Mouse (Mus musculus) central nervous system, embryonic 11.5 days (tissue): ENCODE data around the gene Polr1a. TPM values are rescaled to one million over a fixed set of nuclear protein-coding genes. Genes with fewer than 3 reads are reported as not detected.

ENCODE experiments used
- polyA plus RNA-seq: library from polyadenylated mRNA; depleted of rRNA; stranded (reverse); fragments of >200 nt; gene quantifications from 2 replicates; pipeline ENCODE4 v1.2.3, GENCODE M21; 2012; rRNA removed

Gene Polr1a
- polyA plus RNA-seq: 23.8 and 29.2 TPM in 2 replicates

GRCm38 (mm10) chr6:71908481-71909381 lies at the start of gene Polr1a, which contains the start of gene Ptcd3:
TSS of gene Polr1a (plus strand) at chr6:71909053.
TSS of gene Ptcd3 (minus strand) at chr6:71908750.

Other genes with a start within 250 kb of the Polr1a start
- 29.1 and 39.4 TPM in 2 replicates for gene Reep1, start 201.5 kb upstream of the Polr1a start, polyA plus RNA-seq
- gene Mrpl35, start 82.1 kb upstream of the Polr1a start, polyA plus RNA-seq: 24.4 and 29.3 TPM in 2 replicates
- 98.9 and 109 TPM in 2 replicates for gene Immt, start 77.7 kb upstream of the Polr1a start, polyA plus RNA-seq
- gene Ptcd3, start 303 bp upstream of the Polr1a start, polyA plus RNA-seq: 73.0 and 97.0 TPM in 2 replicates
- 31.2 and 32.7 TPM in 2 replicates for gene St3gal5, start 188.5 kb downstream of the Polr1a start, polyA plus RNA-seq